Mouse (Mus musculus) midbrain, embryonic 10.5 days (tissue): ENCODE results near the gene Klhl41. TPM values are rescaled to one million over a fixed set of nuclear protein-coding genes. Genes with fewer than 3 reads are reported as not detected.

Experiments used
- polyA plus RNA-seq: library from polyadenylated mRNA; unstranded; fragments of >200 nt; fragmentation: Nextera tagmentation; extraction: Ambion mirVana; gene quantifications from 2 replicates; pipeline ENCODE4 v1.2.1, GENCODE M21; 2016

Klhl41 gene
- polyA plus RNA-seq, 1 experiment from 2014 or later: 0.15 TPM

Other genes starting within 250 kb of the Klhl41 start
- 2.8 and 3.4 TPM in 2 replicates for gene Lrp2, start 84.1 kb upstream of the Klhl41 start, polyA plus RNA-seq
- 13.8 and 14.6 TPM in 2 replicates for gene Bbs5, start 22.9 kb upstream of the Klhl41 start, polyA plus RNA-seq
- gene Fastkd1, start 43.4 kb downstream of the Klhl41 start, polyA plus RNA-seq: 15.8 and 17.7 TPM in 2 replicates
- 127 and 134 TPM in 2 replicates for gene Ppig, start 52.4 kb downstream of the Klhl41 start, polyA plus RNA-seq
- gene Ccdc173, start 119.5 kb downstream of the Klhl41 start, polyA plus RNA-seq: 3.5 and 4.2 TPM in 2 replicates
- 30.4 and 32.8 TPM in 2 replicates for gene Phospho2, start 119.5 kb downstream of the Klhl41 start, polyA plus RNA-seq
- gene Klhl23, start 151.8 kb downstream of the Klhl41 start, polyA plus RNA-seq: 26.7 and 32.2 TPM in 2 replicates
- gene Ssb, start 191.4 kb downstream of the Klhl41 start, polyA plus RNA-seq: 354 and 383 TPM in 2 replicates
- 43.4 and 44.7 TPM in 2 replicates for gene Mettl5, start 215.5 kb downstream of the Klhl41 start, polyA plus RNA-seq
- 11.7 and 15.9 TPM in 2 replicates for gene Ubr3, start 227.1 kb downstream of the Klhl41 start, polyA plus RNA-seq